Mouse (Mus musculus) kidney, postnatal 0 days (tissue): Measurements from ENCODE around the gene Zbtb7a. TPM values are rescaled to one million over a fixed set of nuclear protein-coding genes. Genes with fewer than 3 reads are reported as not detected.
A peak's percentile ranks its signal among the peaks of the same experiment; 100 is the strongest.

ENCODE experiments used
- ATAC-seq: fragments of 200-750 bp; cut with Nextera tagmentation; replicated peaks from 2 replicates; pipeline ENCODE4 v1.8.0; 2017; ENCODE audit warnings: low read depth, moderate number of reproducible peaks, moderate TSS enrichment, moderate library complexity; ENCODE audit not compliant: low FRiP score
- DNase-seq: peaks from one replicate; pipeline ENCODE4 v3.0.0-alpha.2; 2016; ENCODE audit warnings: low spot score
- H3K27ac ChIP-seq: fragments of 300-500 bp; sonication (generic); 2 replicates; pipeline ENCODE4 v1.5.1; 2014; ENCODE audit warnings: mild to moderate bottlenecking
- H3K27me3 ChIP-seq: fragments of 300-500 bp; sonication (generic); 2 replicates; pipeline ENCODE4 v1.6.1; 2014; ENCODE audit warnings: low read length, mixed read lengths; ENCODE audit not compliant: insufficient read depth
- H3K36me3 ChIP-seq: fragments of 300-500 bp; sonication (generic); 2 replicates; pipeline ENCODE4 v1.6.1; 2014; ENCODE audit warnings: low read length, mixed read lengths; ENCODE audit not compliant: insufficient read depth
- H3K4me1 ChIP-seq: fragments of 300-500 bp; sonication (generic); replicated peaks from 2 replicates; pipeline ENCODE4 v1.6.1; 2014; ENCODE audit warnings: antibody characterized with exemption, low read length, mixed read lengths; ENCODE audit not compliant: insufficient read depth
- H3K4me2 ChIP-seq: fragments of 300-500 bp; sonication (generic); 2 replicates; pipeline ENCODE4 v1.6.1; 2014; ENCODE audit warnings: mild to moderate bottlenecking, low read length, moderate library complexity, mixed read lengths
- H3K4me3 ChIP-seq: fragments of 300-500 bp; sonication (generic); replicated peaks from 2 replicates; pipeline ENCODE4 v1.5.1; 2014; ENCODE audit warnings: low read depth, low read length
- H3K9ac ChIP-seq: fragments of 300-500 bp; sonication (generic); 2 replicates; pipeline ENCODE4 v1.6.1; 2014; ENCODE audit warnings: low read depth, low read length
- H3K9me3 ChIP-seq: fragments of 300-500 bp; sonication (generic); replicated peaks from 2 replicates; pipeline ENCODE4 v1.6.1; 2016; ENCODE audit warnings: low read length, inconsistent platforms, mixed read lengths
- CTCF ChIP-seq: IDR thresholded peaks from 2 replicates; pipeline ENCODE4 v1.5.1; 2016; ENCODE audit warnings: antibody characterized with exemption, low read depth, mild to moderate bottlenecking, moderate library complexity
- WGBS: fragments of 180-500 bp; shearing (Covaris S2); extraction: QIAGEN DNeasy Blood & Tissue Kit; methylation state at CpG from one replicate; pipeline ENCODE4 v1.1.7; 2014; 5-methylcytosine and 5-hydroxymethylcytosine counted together
- polyA plus RNA-seq: library from polyadenylated mRNA; unstranded; fragments of >200 nt; fragmentation: Nextera tagmentation; extraction: Ambion mirVana; gene quantifications from 2 replicates; pipeline ENCODE4 v1.2.1, GENCODE M21; 2015

Gene Zbtb7a
- polyA plus RNA-seq, 1 experiment from 2014 or later, result 33.7 TPM

DNA sequence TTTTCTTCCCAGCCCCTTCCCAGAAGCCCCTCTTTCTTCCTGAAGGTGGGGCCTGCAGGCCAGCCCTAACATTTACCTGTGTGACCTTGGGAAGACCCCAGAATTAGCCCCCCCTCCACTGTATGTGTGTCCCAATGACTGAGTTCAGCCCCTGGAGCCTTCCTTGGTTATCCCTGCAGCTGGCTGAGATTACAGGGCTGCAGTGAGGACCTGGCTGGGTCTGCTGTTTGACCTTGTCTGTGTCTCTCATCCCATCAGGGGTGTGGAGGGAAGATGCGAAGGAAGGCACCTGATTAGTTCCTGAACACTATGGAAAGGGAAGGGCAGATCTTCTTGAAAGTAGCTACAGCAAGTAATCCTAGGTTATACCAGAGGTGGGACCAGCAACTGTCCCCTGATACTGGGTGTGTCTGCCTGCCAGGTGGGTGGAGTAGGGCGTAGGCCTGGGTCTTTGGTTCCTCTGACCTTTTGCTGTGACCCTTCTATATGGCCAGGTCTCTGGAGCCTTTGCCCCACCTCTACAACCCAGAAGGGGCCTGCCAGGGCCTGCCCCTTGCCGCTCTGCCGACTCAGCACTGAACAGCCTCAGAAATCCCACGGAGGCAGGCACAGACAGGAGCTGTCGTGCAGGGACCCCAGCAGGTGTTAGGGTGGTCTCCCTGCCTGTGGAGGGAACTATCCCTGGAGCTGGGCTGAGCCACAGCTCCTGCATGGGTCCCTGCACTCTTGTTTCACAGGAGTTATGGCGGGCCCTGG, 6.6 kb downstream of the Zbtb7a start:
- H3K27ac ChIP-seq, result no peak overlapping the region
- WGBS, result 76% methylated on average over 6 of the region's 7 CpGs
- ATAC-seq (no peak), DNase-seq (no peak)
- H3K4me2 ChIP-seq, result no peak overlapping the region
- H3K4me1 ChIP-seq, result peaks cover 20% of the 10 kb centered on the region
- H3K27me3 ChIP-seq, result no peaks in the 10 kb centered on the region
- peaks cover 30% of the 10 kb centered on the region for H3K36me3 ChIP-seq
- no peak overlapping the region for H3K4me3 ChIP-seq
- no peaks in the 10 kb centered on the region for H3K9me3 ChIP-seq
- TF ChIP-seq CTCF, result no peak
- peak overlapping the region; percentile 37; the same call in 1 of the 2 replicates for H3K9ac ChIP-seq

DNA sequence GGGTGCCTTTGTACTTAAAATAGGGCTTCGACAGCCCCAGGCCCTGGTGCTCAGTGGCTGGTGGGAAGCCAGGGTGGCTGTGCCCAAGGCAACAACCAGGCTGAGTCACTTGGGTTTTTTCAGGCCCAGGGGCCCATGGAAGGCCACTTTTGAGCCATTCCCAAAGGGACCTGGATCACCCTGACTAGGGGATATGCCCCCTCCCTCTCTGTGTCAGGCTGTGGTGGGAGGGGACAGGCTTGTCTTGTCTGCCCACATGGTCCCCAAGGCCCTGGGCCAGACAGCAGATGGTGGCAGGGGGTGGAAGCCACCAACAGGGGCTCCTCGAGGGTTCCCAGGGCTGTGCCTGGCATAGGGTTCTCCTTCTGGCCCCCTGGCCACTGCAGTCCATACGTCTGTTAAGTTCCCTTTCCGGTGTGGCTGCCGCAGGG, 7.5 kb downstream of the Zbtb7a start:
- no peak overlapping the region for H3K4me3 ChIP-seq
- no peak overlapping the region for H3K4me2 ChIP-seq
- ATAC-seq (no peak), DNase-seq (no peak)
- peaks cover 20% of the 10 kb centered on the region for H3K4me1 ChIP-seq
- TF ChIP-seq CTCF, result no peak
- H3K27ac ChIP-seq, result no peak overlapping the region
- peaks cover 39% of the 10 kb centered on the region for H3K36me3 ChIP-seq
- H3K9ac ChIP-seq, result no peak overlapping the region
- WGBS, result 79% methylated on average over 5 of the region's 5 CpGs
- H3K9me3 ChIP-seq, result no peaks in the 10 kb centered on the region
- no peaks in the 10 kb centered on the region for H3K27me3 ChIP-seq

DNA sequence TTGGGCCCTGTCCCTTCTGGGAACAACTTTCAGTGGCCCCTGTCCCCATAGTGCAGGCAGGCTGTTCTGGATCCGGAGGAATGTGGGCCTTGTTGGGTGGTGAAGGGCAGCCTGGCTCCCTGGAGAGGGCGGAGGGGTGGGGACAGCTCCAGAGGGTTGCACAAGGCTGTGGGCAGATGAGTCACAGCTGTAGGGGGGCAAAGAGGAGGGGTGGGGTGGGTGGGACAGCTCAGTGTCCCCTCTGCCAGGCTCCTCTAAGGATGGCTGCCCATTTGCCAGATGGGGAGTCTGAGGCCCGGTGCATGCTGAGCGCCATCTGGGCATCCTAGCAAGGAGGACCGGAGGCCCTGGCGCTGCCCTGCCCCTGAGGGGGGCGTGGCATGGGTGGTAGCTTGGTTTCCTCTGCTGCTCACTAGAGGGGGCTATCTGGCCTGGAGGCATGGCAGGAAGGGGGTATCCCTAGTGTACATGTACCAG, 8.2 kb downstream of the Zbtb7a start:
- Histone ChIP-seq H3K4me2 (no peak overlapping the region), H3K36me3 (peaks cover 45% of the 10 kb centered on the region)
- no peak for TF ChIP-seq CTCF

DNA sequence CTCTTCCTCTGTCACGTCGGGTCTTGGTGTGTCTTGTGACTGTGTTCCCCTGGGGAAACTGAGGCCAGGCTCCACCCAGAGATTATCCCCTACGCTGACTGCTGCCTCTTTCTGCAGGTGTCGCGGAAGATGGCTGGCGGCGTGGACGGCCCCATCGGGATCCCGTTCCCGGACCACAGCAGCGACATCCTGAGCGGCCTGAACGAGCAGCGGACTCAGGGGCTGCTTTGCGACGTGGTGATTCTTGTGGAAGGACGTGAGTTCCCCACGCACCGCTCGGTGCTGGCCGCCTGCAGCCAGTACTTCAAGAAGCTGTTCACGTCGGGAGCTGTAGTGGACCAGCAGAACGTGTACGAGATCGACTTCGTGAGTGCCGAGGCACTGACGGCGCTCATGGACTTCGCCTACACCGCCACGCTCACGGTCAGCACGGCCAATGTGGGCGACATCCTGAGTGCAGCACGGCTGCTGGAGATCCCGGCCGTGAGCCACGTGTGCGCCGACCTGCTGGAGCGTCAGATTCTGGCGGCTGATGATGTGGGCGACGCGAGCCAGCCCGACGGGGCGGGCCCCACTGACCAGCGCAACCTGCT, 8.9 kb downstream of the Zbtb7a start:
- no peaks in the 10 kb centered on the region for H3K27me3 ChIP-seq
- peaks cover 53% of the 10 kb centered on the region for H3K36me3 ChIP-seq
- no peaks in the 10 kb centered on the region for H3K9me3 ChIP-seq
- H3K4me2 ChIP-seq, result no peak overlapping the region
- ATAC-seq (no peak), DNase-seq (no peak)
- H3K9ac ChIP-seq, result no peak overlapping the region
- H3K4me1 ChIP-seq, result peaks cover 20% of the 10 kb centered on the region
- WGBS, result 96% methylated on average over 52 of the region's 52 CpGs
- H3K4me3 ChIP-seq, result no peak overlapping the region
- no peak for TF ChIP-seq CTCF
- no peak overlapping the region for H3K27ac ChIP-seq

More for the DNA sequence above, 8.2 kb downstream of the Zbtb7a start:
- no peaks in the 10 kb centered on the region for H3K27me3 ChIP-seq
- no peak overlapping the region for H3K9ac ChIP-seq
- H3K27ac ChIP-seq, result no peak overlapping the region
- peaks cover 20% of the 10 kb centered on the region for H3K4me1 ChIP-seq
- no peak for ATAC-seq
- H3K9me3 ChIP-seq, result no peaks in the 10 kb centered on the region
- WGBS, result 93% methylated on average over 7 of the region's 7 CpGs
- H3K4me3 ChIP-seq, result no peak overlapping the region
- DNase-seq, result no peak

DNA sequence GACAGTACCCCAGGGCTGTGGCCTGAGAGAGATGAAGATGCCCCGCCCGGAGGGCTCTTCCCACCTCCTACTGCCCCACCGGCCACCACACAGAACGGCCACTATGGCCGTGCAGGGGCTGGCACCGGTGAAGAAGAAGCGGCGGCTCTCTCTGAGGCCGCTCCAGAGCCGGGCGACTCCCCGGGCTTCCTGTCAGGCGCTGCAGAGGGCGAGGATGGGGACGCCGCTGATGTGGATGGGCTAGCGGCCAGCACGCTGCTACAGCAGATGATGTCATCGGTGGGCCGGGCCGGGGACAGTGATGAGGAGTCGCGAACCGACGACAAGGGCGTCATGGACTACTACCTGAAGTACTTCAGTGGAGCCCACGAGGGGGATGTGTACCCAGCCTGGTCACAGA, 9.6 kb downstream of the Zbtb7a start:
- no peak overlapping the region for H3K4me2 ChIP-seq

DNA sequence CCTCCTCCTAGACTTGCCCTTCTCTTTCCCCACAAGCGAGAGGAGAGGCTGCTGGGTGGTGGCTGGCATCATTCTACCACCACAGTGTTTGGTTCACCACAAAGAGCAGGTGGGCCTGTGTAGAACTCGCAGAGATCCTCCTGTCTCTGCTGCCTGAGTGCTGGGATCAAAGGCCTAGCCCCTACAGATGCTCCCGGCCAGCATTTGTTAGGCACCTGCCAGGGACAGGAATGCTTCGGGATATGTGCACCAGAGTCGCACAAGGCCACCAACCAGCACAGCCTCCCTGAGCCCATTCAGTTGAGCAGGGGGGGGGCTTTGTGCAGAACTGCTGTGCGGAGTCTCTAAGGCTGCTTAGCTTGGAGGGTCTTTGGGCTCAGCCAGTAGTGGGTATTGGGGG, 10.3 kb downstream of the Zbtb7a start:
- ATAC-seq, result no peak
- WGBS, result 92% methylated on average over 6 of the region's 6 CpGs

More for the DNA sequence above, 9.6 kb downstream of the Zbtb7a start:
- Histone ChIP-seq H3K36me3 (peaks cover 59% of the 10 kb centered on the region), H3K9me3 (no peaks in the 10 kb centered on the region), H3K27ac (no peak overlapping the region), H3K9ac (no peak overlapping the region), H3K4me1 (peaks cover 18% of the 10 kb centered on the region), H3K27me3 (no peaks in the 10 kb centered on the region), H3K4me3 (no peak overlapping the region)
- 89% methylated on average over 27 of the region's 27 CpGs for whole genome bisulfite sequencing
- DNase-seq (no peak), ATAC-seq (no peak)
- TF ChIP-seq CTCF, result no peak

More for the DNA sequence above, 10.3 kb downstream of the Zbtb7a start:
- H3K9me3 ChIP-seq, result no peaks in the 10 kb centered on the region
- DNase-seq, result no peak
- H3K4me2 ChIP-seq, result no peak overlapping the region
- no peak overlapping the region for H3K27ac ChIP-seq
- peaks cover 62% of the 10 kb centered on the region for H3K36me3 ChIP-seq
- H3K4me1 ChIP-seq, result peaks cover 12% of the 10 kb centered on the region
- no peaks in the 10 kb centered on the region for H3K27me3 ChIP-seq
- no peak for TF ChIP-seq CTCF
- H3K9ac ChIP-seq, result no peak overlapping the region
- H3K4me3 ChIP-seq, result no peak overlapping the region
